Mouse (Mus musculus): ENCODE data around the gene Pnkd. TPM values are rescaled to one million over a fixed set of nuclear protein-coding genes. Genes with fewer than 3 reads are reported as not detected.

Pnkd gene
- polyA plus RNA-seq, 1 experiment from 2014 or later, result 225 TPM

GRCm38 (mm10) chr1:74289740-74290139 is 5.0 kb downstream of the Pnkd start:
- no peak for ATAC-seq (replicated peaks; ENCODE audit: insufficient number of reproducible peaks, low FRiP score, low TSS enrichment)
- H3K4me1 ChIP-seq (ENCODE audit: control insufficient read depth, insufficient read depth, low read length), result peaks cover 50% of the 10 kb centered on the region
- WGBS (ENCODE audit: insufficient replicate concordance), result 59% methylated on average over 2 of the region's 2 CpGs
- H3K4me3 ChIP-seq (ENCODE audit: low read depth, low read length), result no peak overlapping the region
- no peaks in the 10 kb centered on the region for H3K9me3 ChIP-seq (replicated peaks; ENCODE audit: control insufficient read depth, low read length)
- no peak overlapping the region for H3K4me2 ChIP-seq
- H3K36me3 ChIP-seq (ENCODE audit: control insufficient read depth, insufficient read depth, low read length), result peaks cover 14% of the 10 kb centered on the region
- no peaks in the 10 kb centered on the region for H3K27me3 ChIP-seq (ENCODE audit: control insufficient read depth, insufficient read depth, low read length)
- peak overlapping the region; percentile 22 for H3K27ac ChIP-seq (ENCODE audit: low read depth, low read length)
- no peak overlapping the region for H3K9ac ChIP-seq (ENCODE audit: low read depth, low read length)

DNA sequence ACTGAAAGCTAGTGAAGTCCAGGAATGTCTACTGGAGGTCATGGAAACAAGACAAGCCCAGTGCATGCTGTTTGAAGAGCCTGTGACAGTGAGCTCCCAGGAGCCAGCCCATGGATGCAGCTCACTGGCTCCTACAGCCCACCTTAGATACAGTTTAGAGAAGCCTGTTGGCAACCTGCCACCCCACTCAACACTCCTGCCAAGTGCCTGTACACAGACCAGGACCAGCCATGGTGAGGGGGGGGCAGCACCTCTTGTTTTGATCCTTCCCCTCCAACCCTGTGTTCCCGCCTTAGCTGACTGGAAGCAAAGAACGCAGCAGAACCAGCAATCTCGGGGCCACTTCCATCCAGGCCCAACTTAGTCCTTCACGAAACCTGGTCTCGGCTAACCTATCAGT is 5.4 kb downstream of the Pnkd start:
- Histone ChIP-seq H3K4me1 (ENCODE audit: control insufficient read depth, insufficient read depth, low read length) (peaks cover 54% of the 10 kb centered on the region), H3K27me3 (ENCODE audit: control insufficient read depth, insufficient read depth, low read length) (no peaks in the 10 kb centered on the region), H3K9me3 (replicated peaks; ENCODE audit: control insufficient read depth, low read length) (no peaks in the 10 kb centered on the region), H3K4me2 (no peak overlapping the region), H3K27ac (ENCODE audit: low read depth, low read length) (peak overlapping the region; percentile 22), H3K36me3 (ENCODE audit: control insufficient read depth, insufficient read depth, low read length) (peaks cover 14% of the 10 kb centered on the region), H3K9ac (ENCODE audit: low read depth, low read length) (no peak overlapping the region), H3K4me3 (ENCODE audit: low read depth, low read length) (no peak overlapping the region)
- 66% methylated on average over 5 of the region's 5 CpGs for WGBS (ENCODE audit: insufficient replicate concordance)
- peak; percentile 50 for ATAC-seq (replicated peaks; ENCODE audit: insufficient number of reproducible peaks, low FRiP score, low TSS enrichment)

GRCm38 (mm10) chr1:74292331-74293020 is 7.7 kb downstream of the Pnkd start:
- Histone ChIP-seq H3K4me1 (ENCODE audit: control insufficient read depth, insufficient read depth, low read length) (peaks cover 72% of the 10 kb centered on the region), H3K27ac (ENCODE audit: low read depth, low read length) (no peak overlapping the region), H3K9ac (ENCODE audit: low read depth, low read length) (no peak overlapping the region), H3K27me3 (ENCODE audit: control insufficient read depth, insufficient read depth, low read length) (no peaks in the 10 kb centered on the region), H3K4me3 (ENCODE audit: low read depth, low read length) (no peak overlapping the region), H3K9me3 (replicated peaks; ENCODE audit: control insufficient read depth, low read length) (no peaks in the 10 kb centered on the region), H3K36me3 (ENCODE audit: control insufficient read depth, insufficient read depth, low read length) (peaks cover 14% of the 10 kb centered on the region), H3K4me2 (no peak overlapping the region)
- no peak for ATAC-seq (replicated peaks; ENCODE audit: insufficient number of reproducible peaks, low FRiP score, low TSS enrichment)
- WGBS (ENCODE audit: insufficient replicate concordance), result 81% methylated on average over 11 of the region's 11 CpGs

- H3K4me2 ChIP-seq, result no peak overlapping the region
- H3K27me3 ChIP-seq (ENCODE audit: control insufficient read depth, insufficient read depth, low read length), result no peaks in the 10 kb centered on the region
- H3K9me3 ChIP-seq (replicated peaks; ENCODE audit: control insufficient read depth, low read length), result no peaks in the 10 kb centered on the region
- H3K4me3 ChIP-seq (ENCODE audit: low read depth, low read length), result no peak overlapping the region
- WGBS (ENCODE audit: insufficient replicate concordance), result 82% methylated on average over 8 of the region's 8 CpGs
- H3K4me1 ChIP-seq (ENCODE audit: control insufficient read depth, insufficient read depth, low read length), result peaks cover 81% of the 10 kb centered on the region
- H3K27ac ChIP-seq (ENCODE audit: low read depth, low read length), result peak overlapping the region; percentile 99; the same call in 1 of the 2 replicates
- H3K9ac ChIP-seq (ENCODE audit: low read depth, low read length), result no peak overlapping the region
- peaks cover 14% of the 10 kb centered on the region for H3K36me3 ChIP-seq (ENCODE audit: control insufficient read depth, insufficient read depth, low read length)
- no peak for ATAC-seq (replicated peaks; ENCODE audit: insufficient number of reproducible peaks, low FRiP score, low TSS enrichment)
Measured at GRCm38 (mm10) chr1:74293306-74293960, 8.7 kb downstream of the Pnkd start.

DNA sequence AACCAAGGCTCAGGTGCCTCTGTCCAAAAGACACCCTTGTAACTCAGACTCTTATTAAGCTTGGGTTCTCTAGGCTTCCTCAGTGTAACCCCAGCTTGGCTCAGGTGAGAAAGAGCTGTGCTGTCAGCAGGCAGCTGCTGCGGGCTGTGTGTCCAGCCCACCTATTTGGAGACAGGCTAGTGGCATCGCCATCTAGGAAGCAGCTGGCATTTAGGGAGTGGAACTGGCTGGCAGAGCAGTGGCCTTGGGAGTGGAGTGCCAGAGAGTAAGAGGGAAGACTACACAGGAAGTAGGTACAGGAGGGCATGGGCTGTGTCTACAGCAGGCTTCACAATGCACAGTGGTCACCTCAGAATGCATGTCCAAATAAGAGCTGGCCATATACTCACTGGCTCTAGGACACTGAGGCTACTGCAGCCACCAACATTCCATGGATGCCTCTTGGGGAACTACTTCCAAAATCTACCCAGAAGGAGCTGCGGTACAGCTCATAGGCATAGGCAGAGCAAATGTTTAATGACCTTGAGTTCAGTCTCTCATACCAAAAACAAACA is 9.4 kb downstream of the Pnkd start:
- Histone ChIP-seq H3K4me3 (ENCODE audit: low read depth, low read length) (no peak overlapping the region), H3K4me1 (ENCODE audit: control insufficient read depth, insufficient read depth, low read length) (peaks cover 81% of the 10 kb centered on the region), H3K4me2 (no peak overlapping the region), H3K27me3 (ENCODE audit: control insufficient read depth, insufficient read depth, low read length) (no peaks in the 10 kb centered on the region), H3K36me3 (ENCODE audit: control insufficient read depth, insufficient read depth, low read length) (peaks cover 14% of the 10 kb centered on the region), H3K9ac (ENCODE audit: low read depth, low read length) (no peak overlapping the region), H3K9me3 (replicated peaks; ENCODE audit: control insufficient read depth, low read length) (no peaks in the 10 kb centered on the region), H3K27ac (ENCODE audit: low read depth, low read length) (peak overlapping the region; percentile 99)
- 67% methylated on average over 3 of the region's 3 CpGs for WGBS (ENCODE audit: insufficient replicate concordance)
- ATAC-seq (replicated peaks; ENCODE audit: insufficient number of reproducible peaks, low FRiP score, low TSS enrichment), result no peak

- no peak for ATAC-seq (replicated peaks; ENCODE audit: insufficient number of reproducible peaks, low FRiP score, low TSS enrichment)
- peak overlapping the region; percentile 63; the same call in 1 of the 2 replicates for H3K9ac ChIP-seq (ENCODE audit: low read depth, low read length)
- 77% methylated on average over 6 of the region's 6 CpGs for WGBS (ENCODE audit: insufficient replicate concordance)
- H3K27ac ChIP-seq (ENCODE audit: low read depth, low read length), result peak overlapping the region; percentile 99
- H3K36me3 ChIP-seq (ENCODE audit: control insufficient read depth, insufficient read depth, low read length), result peaks cover 14% of the 10 kb centered on the region
- H3K4me2 ChIP-seq, result peak overlapping the region; percentile 67
- H3K9me3 ChIP-seq (replicated peaks; ENCODE audit: control insufficient read depth, low read length), result no peaks in the 10 kb centered on the region
- no peaks in the 10 kb centered on the region for H3K27me3 ChIP-seq (ENCODE audit: control insufficient read depth, insufficient read depth, low read length)
- peak overlapping the region; percentile 33 for H3K4me3 ChIP-seq (ENCODE audit: low read depth, low read length)
- peaks cover 80% of the 10 kb centered on the region for H3K4me1 ChIP-seq (ENCODE audit: control insufficient read depth, insufficient read depth, low read length)
Measured at GRCm38 (mm10) chr1:74294733-74295455, 10.2 kb downstream of the Pnkd start.

DNA sequence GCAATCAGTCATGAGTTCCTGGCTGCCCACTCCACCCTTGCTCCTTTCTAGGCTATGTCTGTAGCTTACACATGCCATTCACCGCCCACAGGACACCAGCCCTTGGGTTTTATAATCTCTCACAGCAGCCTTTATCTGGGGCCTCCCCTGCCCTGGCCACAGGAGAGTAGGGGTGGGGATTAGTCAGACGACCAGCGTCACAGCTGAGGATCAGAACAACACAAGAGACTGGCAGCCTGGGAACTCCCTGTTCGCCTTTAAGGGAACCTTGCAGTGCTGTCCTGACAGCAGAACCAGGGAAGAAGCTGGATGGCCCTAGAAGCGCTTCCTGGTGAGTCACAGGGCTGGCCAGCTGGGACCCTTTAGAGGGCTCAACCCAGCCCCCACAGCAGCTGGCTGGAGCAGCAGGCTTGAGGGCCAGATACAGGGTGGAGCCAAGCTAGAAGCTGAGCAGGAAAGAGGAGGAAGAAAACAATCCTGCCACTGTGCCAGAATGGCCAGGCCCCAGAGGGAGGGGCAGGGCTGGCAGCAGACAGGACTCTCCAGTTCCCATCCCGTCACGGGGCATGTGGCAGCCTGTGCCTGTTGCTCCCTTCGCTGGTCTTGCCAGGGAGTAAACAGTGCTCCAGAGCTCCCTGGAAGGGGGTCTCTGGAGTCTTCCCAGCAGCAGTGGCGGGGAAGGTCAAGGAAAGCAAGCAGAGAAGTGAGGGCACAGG is 10.9 kb downstream of the Pnkd start:
- H3K4me2 ChIP-seq, result peak overlapping the region; percentile 67
- peaks cover 14% of the 10 kb centered on the region for H3K36me3 ChIP-seq (ENCODE audit: control insufficient read depth, insufficient read depth, low read length)
- WGBS (ENCODE audit: insufficient replicate concordance), result 7% methylated on average over 9 of the region's 9 CpGs
- H3K4me3 ChIP-seq (ENCODE audit: low read depth, low read length), result peak overlapping the region; percentile 33
- H3K27me3 ChIP-seq (ENCODE audit: control insufficient read depth, insufficient read depth, low read length), result no peaks in the 10 kb centered on the region
- H3K27ac ChIP-seq (ENCODE audit: low read depth, low read length), result peak overlapping the region; percentile 99
- peak overlapping the region; percentile 63 for H3K9ac ChIP-seq (ENCODE audit: low read depth, low read length)
- H3K9me3 ChIP-seq (replicated peaks; ENCODE audit: control insufficient read depth, low read length), result no peaks in the 10 kb centered on the region
- peaks cover 78% of the 10 kb centered on the region for H3K4me1 ChIP-seq (ENCODE audit: control insufficient read depth, insufficient read depth, low read length)
- peak; percentile 82 for ATAC-seq (replicated peaks; ENCODE audit: insufficient number of reproducible peaks, low FRiP score, low TSS enrichment)

DNA sequence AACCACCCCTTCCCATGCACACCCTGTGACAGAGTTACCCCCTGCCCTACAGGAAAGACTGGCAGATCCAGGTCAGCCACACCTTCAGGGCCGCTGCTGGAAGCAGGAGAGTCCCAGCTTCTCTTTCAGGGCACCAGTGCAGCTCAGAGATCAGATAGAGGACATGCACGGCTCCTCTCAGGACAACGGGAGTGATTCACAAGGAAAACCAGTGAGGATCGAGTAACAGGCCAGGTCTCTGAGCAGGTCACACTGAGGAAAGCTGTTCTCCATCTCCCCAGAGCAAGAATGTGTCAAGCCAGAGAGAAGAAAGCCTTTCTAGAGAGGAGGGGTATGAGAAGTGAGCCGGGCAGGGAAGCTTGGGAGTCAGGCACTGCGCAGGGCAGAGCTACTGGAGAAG is 11.7 kb downstream of the Pnkd start:
- H3K9me3 ChIP-seq (replicated peaks; ENCODE audit: control insufficient read depth, low read length), result no peaks in the 10 kb centered on the region
- peak overlapping the region; percentile 33; the same call in 1 of the 2 replicates for H3K4me3 ChIP-seq (ENCODE audit: low read depth, low read length)
- peak overlapping the region; percentile 67 for H3K4me2 ChIP-seq
- H3K27ac ChIP-seq (ENCODE audit: low read depth, low read length), result peak overlapping the region; percentile 99
- peaks cover 14% of the 10 kb centered on the region; the same call in 1 of the 2 replicates for H3K36me3 ChIP-seq (ENCODE audit: control insufficient read depth, insufficient read depth, low read length)
- peak overlapping the region; percentile 63 for H3K9ac ChIP-seq (ENCODE audit: low read depth, low read length)
- H3K4me1 ChIP-seq (ENCODE audit: control insufficient read depth, insufficient read depth, low read length), result peaks cover 73% of the 10 kb centered on the region
- no peaks in the 10 kb centered on the region for H3K27me3 ChIP-seq (ENCODE audit: control insufficient read depth, insufficient read depth, low read length)
- ATAC-seq (replicated peaks; ENCODE audit: insufficient number of reproducible peaks, low FRiP score, low TSS enrichment), result no peak
- whole genome bisulfite sequencing (ENCODE audit: insufficient replicate concordance), result 23% methylated on average over 6 of the region's 6 CpGs
